Mouse (Mus musculus): ENCODE data around the gene Ddx31.
A peak's percentile ranks its signal among the peaks of the same experiment; 100 is the strongest.

Gene Ddx31

GRCm38 (mm10) chr2:28909818-28910710 lies 69.9 kb downstream of the Ddx31 start:
- no peak for DNase-seq (ENCODE audit: inconsistent age in 2 of 2, low spot score in 1 of 2)

GRCm38 (mm10) chr2:28910877-28911276 lies 70.7 kb downstream of the Ddx31 start:
- no peak for DNase-seq (ENCODE audit: inconsistent age in 2 of 2, low spot score in 1 of 2)

DNA sequence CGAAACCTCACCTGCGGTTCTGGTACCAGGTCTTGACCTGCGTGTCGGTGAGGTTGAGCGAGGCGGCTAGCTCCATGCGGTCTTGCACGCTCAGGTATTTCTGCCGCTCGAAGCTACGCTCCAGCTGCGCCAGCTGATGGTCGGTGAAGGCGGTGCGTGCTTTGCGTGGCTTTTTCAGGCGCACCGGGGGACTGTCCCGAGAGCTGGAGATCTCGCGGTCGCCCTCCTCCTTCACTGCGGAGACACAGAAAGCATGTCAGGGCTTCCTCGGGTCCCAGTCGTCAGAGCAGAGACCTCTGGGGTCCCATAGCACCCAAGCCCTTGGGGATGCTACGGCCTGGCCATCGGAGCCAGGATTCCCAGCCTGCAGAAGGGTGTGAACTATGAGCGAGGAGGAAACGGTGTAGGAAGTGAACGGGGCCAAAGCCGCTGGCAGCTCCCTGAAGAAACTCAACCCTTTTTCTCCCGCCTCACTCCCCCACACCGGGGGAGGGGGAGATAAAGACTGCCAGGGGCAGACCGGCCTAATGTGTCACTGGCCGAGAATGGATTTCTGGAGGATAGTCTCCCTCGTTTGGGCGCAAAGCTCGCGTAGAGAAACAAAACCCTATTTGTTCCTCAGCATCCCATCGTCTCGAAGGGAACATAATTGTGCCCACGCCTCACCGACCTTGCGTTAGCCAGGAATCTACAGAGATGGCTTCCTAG lies 71.3 kb downstream of the Ddx31 start:
- no peak for DNase-seq (ENCODE audit: inconsistent age in 2 of 2, low spot score in 1 of 2)

DNA sequence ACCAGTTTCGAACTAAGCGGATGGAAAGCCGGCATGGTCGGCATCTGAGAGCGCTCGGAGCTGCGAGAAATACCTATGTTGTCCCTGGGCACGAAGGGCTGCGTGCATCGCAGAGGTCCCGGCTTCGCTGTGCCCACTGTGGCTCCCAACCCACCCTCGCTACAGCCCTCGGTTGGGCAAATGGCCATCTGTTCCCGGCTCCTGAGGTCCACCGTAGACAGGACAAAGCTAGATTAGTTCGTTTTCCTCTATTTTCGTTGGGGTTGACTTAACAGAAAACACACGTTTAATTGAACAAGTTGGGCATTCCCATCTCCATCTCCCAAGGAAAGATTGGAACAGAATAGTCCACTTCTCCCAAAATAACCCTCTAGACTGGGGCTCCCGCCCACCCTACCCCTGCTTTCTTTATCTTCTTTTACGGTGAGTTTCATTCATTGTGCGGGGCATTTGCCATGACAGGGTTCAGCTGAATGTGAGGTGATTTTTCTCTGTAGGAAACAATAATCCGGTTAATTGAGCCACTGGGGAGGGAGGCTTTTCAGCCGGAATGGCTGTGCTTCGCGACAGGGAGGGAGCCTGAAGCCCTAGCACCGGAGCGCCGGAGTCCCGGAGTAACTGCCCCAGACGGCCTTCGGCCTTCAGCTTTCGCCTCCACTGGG lies 72.0 kb downstream of the Ddx31 start:
- DNase-seq (ENCODE audit: inconsistent age in 2 of 2, low spot score in 1 of 2) = no peak

DNA sequence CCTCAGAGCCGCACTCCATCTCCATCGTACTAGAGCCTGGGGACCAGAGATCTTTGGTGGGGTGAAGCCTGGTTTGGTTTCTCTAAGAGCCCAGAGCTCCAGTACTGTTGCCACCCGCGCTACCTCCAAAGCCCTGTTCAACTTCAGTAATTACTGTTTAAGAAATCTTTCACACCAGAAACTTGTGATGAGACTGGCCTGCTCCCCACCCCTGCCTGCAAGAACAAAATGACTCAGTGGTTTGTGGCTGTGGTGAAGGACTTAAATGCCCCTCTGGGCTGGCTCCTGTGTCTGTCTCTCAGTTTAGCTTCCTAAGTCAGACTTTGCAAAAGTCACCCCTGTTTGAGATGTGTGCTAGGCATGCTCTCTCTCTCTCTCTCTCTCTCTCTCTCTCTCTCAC lies 72.8 kb downstream of the Ddx31 start:
- no peak for DNase-seq (ENCODE audit: inconsistent age in 2 of 2, low spot score in 1 of 2)

DNA sequence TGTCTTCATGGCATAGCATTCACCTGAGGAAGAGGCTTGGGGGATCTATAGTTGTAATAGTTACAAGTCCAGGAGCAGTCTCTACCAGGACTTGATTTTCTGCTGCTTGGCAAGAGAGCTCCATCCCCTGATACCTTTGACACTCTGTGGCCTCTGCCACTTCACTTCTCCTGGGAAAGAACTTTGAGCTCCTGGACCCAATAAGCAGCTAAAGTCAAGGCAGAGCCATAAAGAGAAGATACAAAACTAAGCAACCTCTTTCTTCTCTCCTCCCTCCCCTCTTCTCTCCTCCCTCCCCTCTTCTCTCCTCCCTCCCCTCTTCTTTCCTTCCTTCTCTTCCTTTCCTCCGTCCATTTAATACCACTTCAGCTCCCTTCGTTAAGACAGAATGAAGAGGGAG lies 73.9 kb downstream of the Ddx31 start:
- DNase-seq (ENCODE audit: inconsistent age in 2 of 2, low spot score in 1 of 2) = no peak

DNA sequence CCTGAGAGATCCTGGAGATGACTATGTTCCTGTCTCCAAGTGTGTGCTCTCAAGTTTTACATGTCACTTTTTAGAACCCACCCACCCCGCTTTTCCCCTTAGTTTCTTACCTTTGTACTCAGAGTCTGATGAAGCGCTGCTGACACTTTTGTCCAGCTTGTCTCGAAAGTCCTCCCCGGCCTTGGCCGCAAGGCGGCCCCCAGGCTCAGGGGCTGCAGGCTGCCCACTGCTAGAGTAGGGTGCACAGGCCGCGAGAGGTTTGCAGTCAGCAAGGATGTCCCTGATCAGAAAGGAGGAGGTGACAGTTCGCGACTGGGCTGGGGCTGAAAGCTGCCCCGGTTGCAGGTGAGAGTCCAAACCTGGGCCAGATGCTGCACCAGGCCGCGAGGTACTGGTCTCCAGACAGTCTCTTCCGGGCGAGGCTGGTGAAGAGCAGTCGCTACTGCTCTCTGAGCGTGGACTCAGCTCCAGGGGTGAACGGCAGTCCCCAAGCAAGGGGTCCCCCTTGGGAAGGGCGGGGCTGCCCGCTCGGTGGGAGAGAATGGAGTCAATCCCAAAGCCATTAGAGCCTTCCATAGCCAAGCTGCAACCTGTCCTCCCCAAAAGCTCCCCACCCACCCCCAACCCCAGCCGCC lies 75.0 kb downstream of the Ddx31 start:
- no peak for DNase-seq (ENCODE audit: inconsistent age in 2 of 2, low spot score in 1 of 2)

- peak; percentile 68 to 83 for DNase-seq (ENCODE audit: inconsistent age in 2 of 2, low spot score in 1 of 2)
Measured at GRCm38 (mm10) chr2:28915768-28916512, 75.7 kb downstream of the Ddx31 start.

DNA sequence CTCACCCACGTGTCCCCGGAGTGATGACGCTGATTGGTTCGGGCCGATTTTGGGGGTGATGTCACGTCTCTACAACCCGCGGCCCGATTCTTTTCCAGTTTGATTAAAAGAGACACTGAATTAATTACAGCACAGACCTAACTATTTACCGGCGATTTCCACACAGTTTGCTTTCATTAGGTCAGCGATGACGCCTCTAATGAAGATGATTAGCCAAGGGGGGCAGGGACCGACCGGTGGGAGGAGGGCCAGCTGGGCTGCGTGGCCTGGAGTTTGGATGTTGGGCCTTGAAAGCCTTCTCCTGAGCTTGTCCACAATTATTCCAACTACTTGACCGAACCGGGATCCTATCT lies 76.3 kb downstream of the Ddx31 start, which contains the start of gene Barhl1:
Gene Barhl1, minus strand, starts transcription at position 156 of the 353 bp plus-strand sequence.
- DNase-seq (ENCODE audit: inconsistent age in 2 of 2, low spot score in 1 of 2) = no peak

DNA sequence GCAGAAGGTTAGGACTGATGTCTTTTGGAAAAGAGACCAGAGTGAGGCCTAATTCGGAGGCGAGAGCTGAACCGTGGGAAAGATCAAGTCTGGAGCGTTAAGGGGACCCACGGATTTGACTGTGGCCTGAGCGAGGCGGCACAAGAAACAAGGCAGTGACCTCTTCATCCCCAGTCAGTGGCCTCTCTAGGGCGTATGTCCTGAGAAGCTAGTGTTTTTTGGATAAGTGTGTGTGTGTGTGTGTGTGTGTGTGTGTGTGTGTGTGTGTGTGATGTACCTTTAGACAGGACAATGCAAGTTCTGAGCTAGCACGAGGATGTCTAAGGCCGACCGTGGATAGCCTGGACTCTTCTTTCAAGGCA lies 76.9 kb downstream of the Ddx31 start:
- no peak for DNase-seq (ENCODE audit: inconsistent age in 2 of 2, low spot score in 1 of 2)

DNA sequence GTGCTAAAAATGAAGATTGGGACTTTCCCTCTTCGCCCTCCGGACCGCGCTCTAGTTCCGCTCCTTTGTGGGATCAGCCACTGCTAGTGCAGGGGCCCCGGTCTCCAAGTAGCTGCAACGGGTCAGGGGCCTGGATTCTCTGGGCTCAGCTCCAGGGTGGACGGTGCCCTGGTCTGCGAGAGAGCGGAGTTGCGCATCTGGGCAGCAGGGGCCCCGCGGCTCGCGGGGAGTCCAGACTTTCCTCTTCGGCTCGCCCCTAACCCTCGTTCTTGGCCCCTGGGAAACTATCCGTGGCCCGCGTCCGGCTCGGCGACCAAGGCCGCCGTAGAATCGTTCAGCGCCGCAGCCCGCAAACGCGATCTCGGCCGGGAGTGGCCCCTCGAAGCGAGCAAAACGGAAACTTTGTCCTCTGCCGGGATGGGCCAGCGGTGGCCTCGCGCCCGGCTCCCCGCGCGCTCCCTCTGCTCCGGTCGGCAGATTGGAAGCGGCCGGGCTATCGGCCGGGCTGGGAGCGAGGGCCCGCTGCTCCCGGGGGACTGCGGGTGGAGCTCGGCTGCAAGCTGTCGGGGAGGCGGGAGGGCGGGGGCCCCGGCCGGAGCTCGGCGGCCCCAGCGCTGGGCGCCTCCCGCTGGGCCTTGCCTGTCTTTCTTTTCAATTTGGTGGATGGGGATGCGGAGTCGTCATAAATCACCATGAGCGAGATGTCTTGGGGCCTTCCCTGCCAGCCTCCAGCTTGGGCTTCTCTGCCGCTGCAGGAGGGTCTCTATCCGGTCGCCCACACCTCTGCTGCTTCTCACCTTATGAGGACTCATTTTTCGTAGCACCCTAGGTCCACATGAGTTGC lies 77.5 kb downstream of the Ddx31 start:
- peak in 1 of 2 experiments; percentile 54 for DNase-seq (ENCODE audit: inconsistent age in 2 of 2, low spot score in 1 of 2)

DNA sequence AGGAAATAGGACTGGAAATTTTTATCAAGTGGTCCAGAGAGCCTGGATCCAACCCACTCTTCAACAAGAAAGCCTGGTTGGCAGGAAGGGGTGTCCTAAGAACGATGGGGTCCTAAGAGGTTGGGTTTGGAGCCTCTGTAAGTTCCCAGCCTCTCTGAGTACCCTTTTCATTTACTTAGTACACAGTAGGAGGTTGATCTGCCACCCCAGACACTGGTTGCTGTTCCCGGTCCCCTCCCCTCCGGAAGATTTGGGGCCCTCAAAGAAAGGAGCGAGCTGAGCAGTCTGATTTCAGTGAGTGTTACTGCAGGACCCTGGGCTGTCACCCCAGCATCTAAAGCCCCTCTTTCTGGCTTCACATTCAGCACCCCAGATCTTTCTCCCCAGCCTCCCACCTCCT lies 78.8 kb downstream of the Ddx31 start:
- no peak for DNase-seq (ENCODE audit: inconsistent age in 2 of 2, low spot score in 1 of 2)

- peak; percentile 70 to 88 for DNase-seq (ENCODE audit: inconsistent age in 2 of 2, low spot score in 1 of 2)
Measured at GRCm38 (mm10) chr2:28923912-28924311, 83.7 kb downstream of the Ddx31 start.

- DNase-seq (ENCODE audit: inconsistent age in 2 of 2, low spot score in 1 of 2) = no peak
Measured at GRCm38 (mm10) chr2:28930571-28930970, 90.4 kb downstream of the Ddx31 start.

DNA sequence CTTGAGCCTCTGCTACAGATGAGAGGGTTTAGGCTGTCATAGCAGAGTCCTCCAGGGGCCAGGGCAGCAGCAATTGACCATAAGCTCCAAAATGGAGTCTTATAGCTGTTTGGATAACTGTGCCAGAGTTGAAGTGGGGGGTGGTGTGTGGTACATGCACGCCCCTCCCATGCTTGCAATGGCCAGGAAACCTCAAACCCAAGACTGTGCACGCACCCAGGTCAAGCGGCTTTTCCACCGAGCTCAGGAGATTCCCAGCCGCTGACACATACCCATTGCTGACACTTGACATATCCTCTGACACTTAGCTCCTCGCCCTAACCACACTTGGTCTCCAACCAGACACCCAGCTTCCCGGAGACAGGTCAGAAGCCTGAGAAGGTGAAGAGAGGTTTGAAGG lies 98.8 kb downstream of the Ddx31 start:
- DNase-seq (ENCODE audit: inconsistent age in 2 of 2, low spot score in 1 of 2) = no peak

GRCm38 (mm10) chr2:28943666-28944516 lies 103.7 kb downstream of the Ddx31 start:
- no peak for DNase-seq (ENCODE audit: inconsistent age in 2 of 2, low spot score in 1 of 2)

- no peak for DNase-seq (ENCODE audit: inconsistent age in 2 of 2, low spot score in 1 of 2)
Measured at GRCm38 (mm10) chr2:28945388-28945787, 105.2 kb downstream of the Ddx31 start.

GRCm38 (mm10) chr2:28946312-28946711 lies 106.1 kb downstream of the Ddx31 start:
- DNase-seq (ENCODE audit: inconsistent age in 2 of 2, low spot score in 1 of 2) = no peak

- DNase-seq (ENCODE audit: inconsistent age in 2 of 2, low spot score in 1 of 2) = no peak
Measured at GRCm38 (mm10) chr2:28952981-28953380, 112.8 kb downstream of the Ddx31 start.
